Mouse (Mus musculus): Measurements from ENCODE around the gene Gramd1b. TPM values are rescaled to one million over a fixed set of nuclear protein-coding genes. Genes with fewer than 3 reads are reported as not detected.
A peak's percentile ranks its signal among the peaks of the same experiment; 100 is the strongest.

Gramd1b gene
- polyA plus RNA-seq, 1 experiment: 41.2 TPM

GRCm38 (mm10) chr9:40455336-40456185, 75.6 kb downstream of the Gramd1b start:
- TF ChIP-seq CTCF (IDR thresholded peaks at IDR 0.05; ENCODE audit: borderline replicate concordance, extremely low read depth, insufficient read depth, insufficient read length) (0 out of 2 replicates have a peak, but pooled peaks have one; percentile 3), POLR2A (IDR thresholded peaks at IDR 0.05; ENCODE audit: borderline replicate concordance, extremely low read depth, insufficient read depth, insufficient read length, poor library complexity, severe bottlenecking) (no peak)
- peak; percentile 75 for DNase-seq (ENCODE audit: low read depth)

- no peak for TF ChIP-seq CTCF (IDR thresholded peaks at IDR 0.05; ENCODE audit: borderline replicate concordance, extremely low read depth, insufficient read depth, insufficient read length)
- TF ChIP-seq POLR2A (IDR thresholded peaks at IDR 0.05; ENCODE audit: borderline replicate concordance, extremely low read depth, insufficient read depth, insufficient read length, poor library complexity, severe bottlenecking): no peak
- no peak for DNase-seq (ENCODE audit: low read depth)
Observed at GRCm38 (mm10) chr9:40455020-40455335, 76.2 kb downstream of the Gramd1b start.

- DNase-seq (ENCODE audit: low read depth): no peak
- TF ChIP-seq POLR2A (IDR thresholded peaks at IDR 0.05; ENCODE audit: borderline replicate concordance, extremely low read depth, insufficient read depth, insufficient read length, poor library complexity, severe bottlenecking): no peak
- no peak for TF ChIP-seq CTCF (IDR thresholded peaks at IDR 0.05; ENCODE audit: borderline replicate concordance, extremely low read depth, insufficient read depth, insufficient read length)
Observed at GRCm38 (mm10) chr9:40453889-40454288, 77.3 kb downstream of the Gramd1b start.

GRCm38 (mm10) chr9:40452208-40452607, 79.0 kb downstream of the Gramd1b start:
- peak; percentile 33; the same call in 1 of the 2 replicates for TF ChIP-seq CTCF (IDR thresholded peaks at IDR 0.05; ENCODE audit: borderline replicate concordance, extremely low read depth, insufficient read depth, insufficient read length)
- no peak for TF ChIP-seq POLR2A (IDR thresholded peaks at IDR 0.05; ENCODE audit: borderline replicate concordance, extremely low read depth, insufficient read depth, insufficient read length, poor library complexity, severe bottlenecking)
- DNase-seq (ENCODE audit: low read depth): no peak

- TF ChIP-seq CTCF (IDR thresholded peaks at IDR 0.05; ENCODE audit: borderline replicate concordance, extremely low read depth, insufficient read depth, insufficient read length) (no peak), POLR2A (IDR thresholded peaks at IDR 0.05; ENCODE audit: borderline replicate concordance, extremely low read depth, insufficient read depth, insufficient read length, poor library complexity, severe bottlenecking) (no peak)
- DNase-seq (ENCODE audit: low read depth): no peak
Observed at GRCm38 (mm10) chr9:40450776-40451175, 80.4 kb downstream of the Gramd1b start.

GRCm38 (mm10) chr9:40450417-40450714, 80.8 kb downstream of the Gramd1b start:
- DNase-seq (ENCODE audit: low read depth): no peak
- TF ChIP-seq CTCF (IDR thresholded peaks at IDR 0.05; ENCODE audit: borderline replicate concordance, extremely low read depth, insufficient read depth, insufficient read length): no peak
- TF ChIP-seq POLR2A (IDR thresholded peaks at IDR 0.05; ENCODE audit: borderline replicate concordance, extremely low read depth, insufficient read depth, insufficient read length, poor library complexity, severe bottlenecking): no peak

GRCm38 (mm10) chr9:40449610-40450416, 81.4 kb downstream of the Gramd1b start:
- TF ChIP-seq POLR2A (IDR thresholded peaks at IDR 0.05; ENCODE audit: borderline replicate concordance, extremely low read depth, insufficient read depth, insufficient read length, poor library complexity, severe bottlenecking) (no peak), CTCF (IDR thresholded peaks at IDR 0.05; ENCODE audit: borderline replicate concordance, extremely low read depth, insufficient read depth, insufficient read length) (no peak)
- peak; percentile 52 for DNase-seq (ENCODE audit: low read depth)

- no peak for TF ChIP-seq CTCF (IDR thresholded peaks at IDR 0.05; ENCODE audit: borderline replicate concordance, extremely low read depth, insufficient read depth, insufficient read length)
- TF ChIP-seq POLR2A (IDR thresholded peaks at IDR 0.05; ENCODE audit: borderline replicate concordance, extremely low read depth, insufficient read depth, insufficient read length, poor library complexity, severe bottlenecking): no peak
- DNase-seq (ENCODE audit: low read depth): no peak
Observed at GRCm38 (mm10) chr9:40448646-40449243, 82.4 kb downstream of the Gramd1b start.

- TF ChIP-seq POLR2A (IDR thresholded peaks at IDR 0.05; ENCODE audit: borderline replicate concordance, extremely low read depth, insufficient read depth, insufficient read length, poor library complexity, severe bottlenecking): no peak
- TF ChIP-seq CTCF (IDR thresholded peaks at IDR 0.05; ENCODE audit: borderline replicate concordance, extremely low read depth, insufficient read depth, insufficient read length): no peak
Observed at GRCm38 (mm10) chr9:40447265-40447664, 83.9 kb downstream of the Gramd1b start.

GRCm38 (mm10) chr9:40444961-40445360, 86.2 kb downstream of the Gramd1b start:
- no peak for DNase-seq (ENCODE audit: low read depth)
- TF ChIP-seq POLR2A (IDR thresholded peaks at IDR 0.05; ENCODE audit: borderline replicate concordance, extremely low read depth, insufficient read depth, insufficient read length, poor library complexity, severe bottlenecking) (no peak), CTCF (IDR thresholded peaks at IDR 0.05; ENCODE audit: borderline replicate concordance, extremely low read depth, insufficient read depth, insufficient read length) (no peak)

More at GRCm38 (mm10) chr9:40447265-40447664, 83.9 kb downstream of the Gramd1b start:
- DNase-seq (ENCODE audit: low read depth): no peak

GRCm38 (mm10) chr9:40442784-40443183, 88.4 kb downstream of the Gramd1b start:
- no peak for TF ChIP-seq POLR2A (IDR thresholded peaks at IDR 0.05; ENCODE audit: borderline replicate concordance, extremely low read depth, insufficient read depth, insufficient read length, poor library complexity, severe bottlenecking)
- TF ChIP-seq CTCF (IDR thresholded peaks at IDR 0.05; ENCODE audit: borderline replicate concordance, extremely low read depth, insufficient read depth, insufficient read length): no peak
- DNase-seq (ENCODE audit: low read depth): no peak

All from brain, embryonic 14.5 days (tissue).